Mouse (Mus musculus) small intestine, adult 2 months (tissue): Measurements from ENCODE around the gene Rac3.

Experiments
- CTCF ChIP-seq: fragments of 200-500 bp; IDR thresholded peaks from 2 replicates; pipeline ENCODE4 v1.5.1; 2012; ENCODE audit warnings: low read depth, mild to moderate bottlenecking, control low read depth, inconsistent platforms, low read length, moderate library complexity, mixed read lengths; ENCODE audit not compliant: insufficient replicate concordance, insufficient read length; ENCODE audit errors: extremely low read depth
- POLR2A ChIP-seq: fragments of 200-500 bp; IDR thresholded peaks from 2 replicates; pipeline ENCODE4 v1.6.1; 2012; ENCODE audit warnings: low read depth, mild to moderate bottlenecking, control low read depth, inconsistent platforms, low read length, moderate library complexity

DNA sequence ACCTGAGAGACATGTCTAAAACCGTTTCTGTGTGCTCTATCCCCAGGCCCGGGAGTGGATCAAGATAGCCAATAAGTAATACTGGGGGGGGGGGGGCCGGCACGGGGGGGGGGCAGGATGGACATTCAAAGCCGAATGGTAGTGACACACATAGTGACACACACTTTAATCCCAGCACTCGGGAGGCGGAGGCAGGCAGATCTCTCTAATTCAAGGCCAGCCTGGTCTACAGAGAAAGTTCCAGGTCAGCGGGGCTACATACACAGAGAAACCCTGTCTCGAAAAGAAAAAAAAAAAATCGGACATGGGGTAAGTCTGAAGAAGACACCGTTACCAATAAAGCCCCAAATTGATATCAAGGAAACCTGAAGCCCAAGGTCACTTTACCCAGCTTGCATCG, 6.3 kb downstream of the Rac3 start:
- no peak for TF ChIP-seq CTCF
- no peak for TF ChIP-seq POLR2A
